Mouse (Mus musculus): ENCODE data around the gene Nxn. TPM values are rescaled to one million over a fixed set of nuclear protein-coding genes. Genes with fewer than 3 reads are reported as not detected.
A peak's percentile ranks its signal among the peaks of the same experiment; 100 is the strongest.

Nxn gene
- polyA plus RNA-seq, 1 experiment from 2014 or later, result 11.9 TPM

DNA sequence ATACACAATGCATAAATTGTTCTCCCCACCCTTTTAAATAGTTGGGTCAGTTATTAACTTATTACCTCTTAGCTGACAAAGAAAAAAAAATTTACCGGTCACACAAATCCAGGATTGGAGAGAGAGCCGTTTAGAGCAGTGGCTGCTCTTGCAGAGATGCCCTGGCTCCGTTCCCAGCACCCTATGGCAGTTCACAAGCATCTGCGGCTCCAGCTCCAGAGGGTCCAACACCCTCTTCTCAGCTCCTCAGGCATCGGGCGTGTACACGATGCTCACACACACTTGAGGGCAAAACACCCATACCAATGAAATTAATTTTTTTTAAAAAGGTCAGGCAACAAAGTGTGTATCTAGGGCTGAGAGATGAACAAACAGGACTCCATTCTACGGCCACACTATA, 60.3 kb downstream of the Nxn start:
- DNase-seq (ENCODE audit: low spot score), result no peak
- H3K4me2 ChIP-seq (replicated peaks; ENCODE audit: low read depth, low read length), result no peak overlapping the region
- WGBS, result 37% methylated on average over 8 of the region's 8 CpGs
- H3K27ac ChIP-seq (ENCODE audit: low read length), result no peak overlapping the region
- no peaks in the 10 kb centered on the region for H3K9me3 ChIP-seq (ENCODE audit: low read length)
- no peaks in the 10 kb centered on the region for H3K27me3 ChIP-seq (replicated peaks; ENCODE audit: insufficient read depth, low read length)
- no peak overlapping the region for H3K4me3 ChIP-seq (ENCODE audit: low read depth, low read length)
- H3K4me1 ChIP-seq (ENCODE audit: insufficient read depth, low read depth, low read length), result no peaks in the 10 kb centered on the region
- H3K36me3 ChIP-seq (ENCODE audit: insufficient read depth, low read length), result no peaks in the 10 kb centered on the region
- H3K9ac ChIP-seq (replicated peaks; ENCODE audit: low read depth), result no peak overlapping the region
- ATAC-seq, result no peak
- TF ChIP-seq EP300 (IDR thresholded peaks at IDR 0.05) (no peak), CTCF (IDR thresholded peaks at IDR 0.05) (no peak)

DNA sequence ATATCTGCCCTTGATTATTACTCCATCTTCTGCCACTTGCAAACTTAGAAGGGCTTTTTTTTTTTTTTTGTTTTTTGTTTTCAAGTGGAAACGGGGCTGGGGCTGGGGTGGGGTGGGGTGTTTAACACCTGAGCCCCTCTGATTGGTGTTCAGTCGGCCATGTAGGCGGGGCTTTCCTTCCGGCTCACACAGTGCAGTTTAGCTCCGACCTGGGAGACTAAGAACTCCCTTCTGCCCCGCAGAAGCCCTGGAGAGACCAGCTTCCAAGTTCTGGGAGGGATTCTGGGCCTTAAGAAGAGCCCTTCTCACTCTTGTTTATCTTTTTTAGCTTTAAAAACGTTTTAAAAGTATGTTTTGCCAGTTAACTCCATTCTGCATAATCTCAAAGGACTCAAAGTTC, 61.2 kb downstream of the Nxn start:
- WGBS, result 15% methylated on average over 7 of the region's 7 CpGs
- no peak overlapping the region for H3K4me3 ChIP-seq (ENCODE audit: low read depth, low read length)
- H3K9ac ChIP-seq (replicated peaks; ENCODE audit: low read depth), result no peak overlapping the region
- H3K4me1 ChIP-seq (ENCODE audit: insufficient read depth, low read depth, low read length), result no peaks in the 10 kb centered on the region
- no peaks in the 10 kb centered on the region for H3K27me3 ChIP-seq (replicated peaks; ENCODE audit: insufficient read depth, low read length)
- no peak overlapping the region for H3K4me2 ChIP-seq (replicated peaks; ENCODE audit: low read depth, low read length)
- H3K36me3 ChIP-seq (ENCODE audit: insufficient read depth, low read length), result no peaks in the 10 kb centered on the region
- no peaks in the 10 kb centered on the region for H3K9me3 ChIP-seq (ENCODE audit: low read length)
- TF ChIP-seq EP300 (IDR thresholded peaks at IDR 0.05) (no peak), CTCF (IDR thresholded peaks at IDR 0.05) (no peak)
- DNase-seq (ENCODE audit: low spot score) (peak; percentile 49), ATAC-seq (peak; percentile 86)
- no peak overlapping the region for H3K27ac ChIP-seq (ENCODE audit: low read length)

DNA sequence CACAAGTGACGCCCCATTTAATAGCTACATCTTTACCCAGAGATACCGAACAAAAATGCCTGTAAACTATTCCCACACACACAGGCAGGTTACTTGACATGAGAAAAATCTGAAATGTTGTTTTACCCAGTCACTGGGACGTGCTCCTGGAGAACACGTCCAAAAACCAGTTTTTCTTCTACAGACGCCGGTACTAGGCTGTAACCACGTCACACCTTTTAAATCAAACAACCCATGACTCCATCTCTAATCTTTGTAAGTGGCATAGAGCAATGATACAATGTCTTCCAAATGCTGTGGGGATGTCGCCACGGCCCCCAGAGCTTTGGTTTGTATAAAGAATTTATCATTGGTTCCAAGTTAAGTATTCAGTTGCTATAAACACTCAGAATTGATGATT, 61.7 kb downstream of the Nxn start:
- DNase-seq (ENCODE audit: low spot score) (peak; percentile 55), ATAC-seq (0 out of 2 replicates have a peak, but pooled peaks have one; percentile 33)
- no peak for TF ChIP-seq EP300 (IDR thresholded peaks at IDR 0.05)
- TF ChIP-seq CTCF (IDR thresholded peaks at IDR 0.05), result no peak
- H3K4me1 ChIP-seq (ENCODE audit: insufficient read depth, low read depth, low read length), result no peaks in the 10 kb centered on the region
- no peak overlapping the region for H3K4me2 ChIP-seq (replicated peaks; ENCODE audit: low read depth, low read length)
- 52% methylated on average over 9 of the region's 9 CpGs for WGBS
- no peaks in the 10 kb centered on the region for H3K27me3 ChIP-seq (replicated peaks; ENCODE audit: insufficient read depth, low read length)
- no peaks in the 10 kb centered on the region for H3K9me3 ChIP-seq (ENCODE audit: low read length)
- H3K9ac ChIP-seq (replicated peaks; ENCODE audit: low read depth), result no peak overlapping the region
- H3K27ac ChIP-seq (ENCODE audit: low read length), result no peak overlapping the region
- no peak overlapping the region for H3K4me3 ChIP-seq (ENCODE audit: low read depth, low read length)
- no peaks in the 10 kb centered on the region for H3K36me3 ChIP-seq (ENCODE audit: insufficient read depth, low read length)

DNA sequence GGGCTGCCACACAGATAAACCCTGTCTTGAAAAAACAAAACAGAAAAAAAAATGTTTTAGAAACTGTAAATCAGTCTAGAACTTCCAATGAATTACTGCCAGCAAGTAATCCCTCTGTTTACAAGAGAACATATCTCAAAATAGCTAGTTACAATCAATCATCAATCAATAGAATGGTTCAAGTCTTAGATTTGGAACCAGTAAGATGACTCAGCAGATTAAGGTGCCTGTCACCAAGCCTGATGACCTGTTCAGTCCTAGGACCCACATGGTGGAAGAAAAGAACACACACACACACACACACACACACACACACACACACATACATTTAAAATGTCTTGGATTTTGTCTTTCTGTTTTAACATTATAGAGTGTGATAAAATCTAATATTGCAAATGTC, 62.7 kb downstream of the Nxn start:
- no peak for TF ChIP-seq CTCF (IDR thresholded peaks at IDR 0.05)
- no peak for TF ChIP-seq EP300 (IDR thresholded peaks at IDR 0.05)
- H3K27ac ChIP-seq (ENCODE audit: low read length), result no peak overlapping the region
- H3K4me2 ChIP-seq (replicated peaks; ENCODE audit: low read depth, low read length), result no peak overlapping the region
- ATAC-seq (no peak), DNase-seq (ENCODE audit: low spot score) (no peak)
- no peaks in the 10 kb centered on the region for H3K36me3 ChIP-seq (ENCODE audit: insufficient read depth, low read length)
- no peak overlapping the region for H3K4me3 ChIP-seq (ENCODE audit: low read depth, low read length)
- no peaks in the 10 kb centered on the region for H3K9me3 ChIP-seq (ENCODE audit: low read length)
- no peak overlapping the region for H3K9ac ChIP-seq (replicated peaks; ENCODE audit: low read depth)
- H3K4me1 ChIP-seq (ENCODE audit: insufficient read depth, low read depth, low read length), result no peaks in the 10 kb centered on the region
- no peaks in the 10 kb centered on the region for H3K27me3 ChIP-seq (replicated peaks; ENCODE audit: insufficient read depth, low read length)

DNA sequence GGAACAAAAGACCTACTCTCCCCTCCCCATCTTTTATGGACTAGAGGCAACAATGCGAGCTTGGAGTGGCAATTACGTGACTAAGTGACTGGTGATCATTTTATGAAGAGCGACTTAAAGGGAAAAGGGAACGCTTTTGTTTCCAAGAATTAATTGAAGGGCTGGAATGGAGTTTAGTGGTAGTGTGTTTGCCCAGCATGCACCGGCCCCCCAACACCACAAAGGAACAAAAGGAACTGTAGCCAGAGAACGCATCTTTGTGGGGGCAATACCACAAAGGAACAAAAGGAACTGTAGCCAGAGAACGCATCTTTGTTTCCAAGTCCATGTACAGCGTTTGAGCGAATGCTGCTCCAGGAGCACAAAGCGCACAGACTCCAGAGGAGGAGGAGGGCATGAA, 64.0 kb downstream of the Nxn start:
- H3K4me1 ChIP-seq (ENCODE audit: insufficient read depth, low read depth, low read length), result no peaks in the 10 kb centered on the region
- DNase-seq (ENCODE audit: low spot score) (no peak), ATAC-seq (no peak)
- H3K4me3 ChIP-seq (ENCODE audit: low read depth, low read length), result no peak overlapping the region
- WGBS, result 92% methylated on average over 10 of the region's 10 CpGs
- no peak overlapping the region for H3K27ac ChIP-seq (ENCODE audit: low read length)
- H3K4me2 ChIP-seq (replicated peaks; ENCODE audit: low read depth, low read length), result no peak overlapping the region
- no peaks in the 10 kb centered on the region for H3K36me3 ChIP-seq (ENCODE audit: insufficient read depth, low read length)
- H3K9ac ChIP-seq (replicated peaks; ENCODE audit: low read depth), result no peak overlapping the region
- no peaks in the 10 kb centered on the region for H3K27me3 ChIP-seq (replicated peaks; ENCODE audit: insufficient read depth, low read length)
- no peaks in the 10 kb centered on the region for H3K9me3 ChIP-seq (ENCODE audit: low read length)
- TF ChIP-seq EP300 (IDR thresholded peaks at IDR 0.05), result no peak

DNA sequence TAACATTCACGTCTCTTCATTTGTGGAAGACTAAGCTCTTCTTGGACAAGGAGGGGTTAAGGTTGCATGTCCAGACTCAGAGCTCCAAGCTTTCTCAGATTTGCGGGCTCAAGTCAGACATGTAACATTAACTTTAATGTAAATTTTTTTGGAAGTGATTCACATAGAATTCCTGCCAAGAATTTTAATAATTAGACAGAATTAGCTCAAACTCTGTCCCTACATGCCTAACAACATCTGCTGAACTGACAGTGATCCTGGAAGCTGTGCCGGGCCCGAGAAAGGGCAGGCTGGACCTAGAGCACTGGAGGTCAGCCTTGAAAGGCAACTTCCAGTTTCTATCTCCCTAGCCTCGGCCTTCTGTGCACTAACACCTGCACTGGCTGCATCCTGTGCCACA, 66.7 kb downstream of the Nxn start:
- 27% methylated on average over 5 of the region's 5 CpGs for WGBS
- Histone ChIP-seq H3K27ac (ENCODE audit: low read length) (no peak overlapping the region), H3K4me2 (replicated peaks; ENCODE audit: low read depth, low read length) (no peak overlapping the region), H3K36me3 (ENCODE audit: insufficient read depth, low read length) (no peaks in the 10 kb centered on the region), H3K4me3 (ENCODE audit: low read depth, low read length) (no peak overlapping the region), H3K4me1 (ENCODE audit: insufficient read depth, low read depth, low read length) (0 out of 2 replicates have a peak, but pooled peaks cover 6% of the 10 kb centered on the region), H3K27me3 (replicated peaks; ENCODE audit: insufficient read depth, low read length) (no peaks in the 10 kb centered on the region), H3K9me3 (ENCODE audit: low read length) (no peaks in the 10 kb centered on the region), H3K9ac (replicated peaks; ENCODE audit: low read depth) (no peak overlapping the region)
- TF ChIP-seq EP300 (IDR thresholded peaks at IDR 0.05), result no peak
- no peak for TF ChIP-seq CTCF (IDR thresholded peaks at IDR 0.05)
- DNase-seq (ENCODE audit: low spot score) (peak; percentile 44), ATAC-seq (0 out of 2 replicates have a peak, but pooled peaks have one; percentile 5)

Data from lung, postnatal 0 days (tissue).